21 mouse cellular contexts compared by ENCODE assay signal in the genomic region with DNA sequence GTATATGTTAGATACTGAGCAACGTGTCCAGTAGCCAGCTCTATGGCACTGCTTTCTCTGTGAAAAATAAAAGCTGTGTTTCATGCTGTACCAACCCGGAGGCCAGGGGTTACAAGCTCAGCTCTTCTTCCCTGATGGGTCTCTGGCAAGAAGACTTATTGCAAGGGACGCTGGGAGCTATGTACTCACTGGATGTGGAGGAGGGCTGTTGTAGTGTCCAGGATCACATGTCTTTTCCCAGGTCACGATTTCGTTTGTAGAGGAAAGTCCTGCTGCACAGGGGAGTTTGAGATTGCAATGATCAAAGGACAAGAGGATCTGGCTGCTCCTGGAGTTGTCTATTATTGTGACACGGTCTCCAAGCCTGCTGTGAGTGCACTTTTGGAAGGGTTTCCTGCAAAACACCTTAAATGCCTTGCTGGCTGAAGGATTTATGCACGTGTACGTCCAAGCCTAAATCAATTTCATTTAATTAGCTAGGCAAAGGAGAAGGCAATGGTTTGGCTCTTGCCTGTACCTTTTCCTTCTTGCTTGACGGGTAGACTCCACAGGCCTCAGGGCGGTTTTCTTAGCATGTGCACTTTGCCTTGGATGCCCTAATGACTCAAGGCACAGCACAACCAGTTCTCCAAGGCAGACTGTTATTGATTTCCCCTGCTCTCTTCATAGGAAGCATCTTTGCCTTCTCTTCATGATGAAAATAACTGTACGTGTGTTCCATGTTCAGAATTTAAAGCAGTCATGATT.
"Had no signal": no experiment of that assay in that cellular context is flagged by ENCODE, and none has a peak within 500 bp of the region (broad histone marks: within the 10 kb centered on the region; RNA-seq: fewer than 3 reads in every experiment).

No protein-coding gene starts in this region.

- H3K27me3 ChIP-seq: lung, embryonic 15.5 days; megakaryocyte, embryonic 14.5 days; midbrain, embryonic 13.5 days; midbrain, embryonic 15.5 days; neural tube, embryonic 12.5 days; stomach, embryonic 15.5 days had no signal

- H3K4me3 ChIP-seq: lung, embryonic 15.5 days; megakaryocyte, embryonic 14.5 days; midbrain, embryonic 13.5 days; midbrain, embryonic 15.5 days; neural tube, embryonic 12.5 days; stomach, embryonic 15.5 days had no signal

- H3K4me1 ChIP-seq: lung, embryonic 15.5 days; megakaryocyte, embryonic 14.5 days; midbrain, embryonic 13.5 days; midbrain, embryonic 15.5 days; neural tube, embryonic 12.5 days; stomach, embryonic 15.5 days had no signal

- H3K36me3 ChIP-seq: lung, embryonic 15.5 days; midbrain, embryonic 13.5 days; midbrain, embryonic 15.5 days; neural tube, embryonic 12.5 days; stomach, embryonic 15.5 days had no signal

- H3K27ac ChIP-seq: lung, embryonic 15.5 days; macrophage; midbrain, embryonic 13.5 days; midbrain, embryonic 15.5 days; neural tube, embryonic 12.5 days; stomach, embryonic 15.5 days; stomach, postnatal 0 days had no signal

- H3K9me3 ChIP-seq: lung, embryonic 15.5 days; midbrain, embryonic 13.5 days; midbrain, embryonic 15.5 days; neural tube, embryonic 12.5 days; stomach, embryonic 15.5 days had no signal

- ATAC-seq: lung, postnatal 0 days; midbrain, embryonic 13.5 days; midbrain, embryonic 15.5 days had no signal

- H3K4me2 ChIP-seq: lung, embryonic 15.5 days; midbrain, embryonic 11.5 days; midbrain, embryonic 13.5 days; midbrain, embryonic 15.5 days; neural tube, embryonic 12.5 days; stomach, embryonic 15.5 days had no signal

- H3K9ac ChIP-seq: lung, embryonic 15.5 days; midbrain, embryonic 13.5 days; midbrain, embryonic 15.5 days; neural tube, embryonic 12.5 days; stomach, embryonic 15.5 days had no signal

- DNase-seq: lung, adult 2 months; lung, postnatal 14 days; lung, postnatal 36 days; retina, postnatal 1 day; right cerebral cortex, adult 18-20 months; right cerebral cortex, postnatal 25 days; right cerebral cortex, postnatal 4 days; spleen, adult 18-20 months; thymus, adult 2 months; thymus, postnatal 25 days; thymus, postnatal 4 days had no signal
